Mouse (Mus musculus) adrenal gland, adult (tissue): ENCODE measurements around the gene Psma6.

Source experiments
- DNase-seq, 2 experiments: peaks; one replicate each; pipeline ENCODE4 v3.0.0; 2022 to 2023; ENCODE audit warnings: low spot score in 1 of 2; ENCODE audit not compliant: inconsistent age in 2 of 2

Psma6 gene

GRCm38 (mm10) chr12:55437122-55437826 lies 53.3 kb downstream of the Psma6 start:
- peak in 1 of 2 experiments; percentile 62 for DNase-seq

GRCm38 (mm10) chr12:55438058-55438457 lies 54.0 kb downstream of the Psma6 start:
- no peak for DNase-seq

- no peak for DNase-seq
These were observed 54.7 kb downstream of the Psma6 start for GRCm38 (mm10) chr12:55438611-55439137.

DNA sequence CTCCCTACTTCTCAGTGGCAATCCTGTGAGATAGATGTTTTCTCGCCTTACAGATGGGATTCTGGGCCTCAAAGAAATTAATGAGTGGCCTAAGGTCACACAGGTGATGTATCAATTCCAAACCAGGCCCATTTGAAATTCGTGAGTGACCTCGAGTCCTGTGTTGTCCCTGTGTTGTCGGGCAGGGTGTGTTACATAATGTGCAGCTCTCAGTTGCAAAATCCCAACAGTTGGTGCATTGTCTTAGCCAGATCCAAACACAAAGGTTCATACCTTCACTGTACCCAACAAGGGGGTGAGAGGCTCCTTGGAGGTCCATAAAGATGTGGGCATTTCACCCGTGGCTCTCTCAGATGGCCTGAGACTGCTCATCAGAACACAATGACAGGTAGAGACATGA lies 56.4 kb downstream of the Psma6 start:
- peak in 1 of 2 experiments; percentile 61 for DNase-seq

DNA sequence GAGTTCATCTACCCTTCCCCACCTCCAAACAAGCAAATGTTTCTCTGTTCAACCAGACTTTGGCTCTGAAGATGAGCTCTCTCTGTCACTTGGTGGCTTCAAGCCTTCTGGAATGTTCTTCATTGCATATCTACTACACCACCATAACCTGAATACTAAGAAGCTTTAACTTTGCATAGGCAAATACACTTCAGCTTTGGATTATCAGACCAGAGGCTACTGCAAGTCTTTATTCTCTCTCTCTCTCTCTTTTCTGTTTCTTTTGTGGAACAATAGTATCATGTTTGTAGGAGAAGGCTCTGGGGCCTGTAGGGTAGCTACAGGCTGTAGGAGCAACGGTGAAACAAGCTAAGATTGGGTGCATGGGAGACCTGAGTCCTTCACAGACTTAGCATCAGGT lies 58.2 kb downstream of the Psma6 start:
- DNase-seq = no peak

DNA sequence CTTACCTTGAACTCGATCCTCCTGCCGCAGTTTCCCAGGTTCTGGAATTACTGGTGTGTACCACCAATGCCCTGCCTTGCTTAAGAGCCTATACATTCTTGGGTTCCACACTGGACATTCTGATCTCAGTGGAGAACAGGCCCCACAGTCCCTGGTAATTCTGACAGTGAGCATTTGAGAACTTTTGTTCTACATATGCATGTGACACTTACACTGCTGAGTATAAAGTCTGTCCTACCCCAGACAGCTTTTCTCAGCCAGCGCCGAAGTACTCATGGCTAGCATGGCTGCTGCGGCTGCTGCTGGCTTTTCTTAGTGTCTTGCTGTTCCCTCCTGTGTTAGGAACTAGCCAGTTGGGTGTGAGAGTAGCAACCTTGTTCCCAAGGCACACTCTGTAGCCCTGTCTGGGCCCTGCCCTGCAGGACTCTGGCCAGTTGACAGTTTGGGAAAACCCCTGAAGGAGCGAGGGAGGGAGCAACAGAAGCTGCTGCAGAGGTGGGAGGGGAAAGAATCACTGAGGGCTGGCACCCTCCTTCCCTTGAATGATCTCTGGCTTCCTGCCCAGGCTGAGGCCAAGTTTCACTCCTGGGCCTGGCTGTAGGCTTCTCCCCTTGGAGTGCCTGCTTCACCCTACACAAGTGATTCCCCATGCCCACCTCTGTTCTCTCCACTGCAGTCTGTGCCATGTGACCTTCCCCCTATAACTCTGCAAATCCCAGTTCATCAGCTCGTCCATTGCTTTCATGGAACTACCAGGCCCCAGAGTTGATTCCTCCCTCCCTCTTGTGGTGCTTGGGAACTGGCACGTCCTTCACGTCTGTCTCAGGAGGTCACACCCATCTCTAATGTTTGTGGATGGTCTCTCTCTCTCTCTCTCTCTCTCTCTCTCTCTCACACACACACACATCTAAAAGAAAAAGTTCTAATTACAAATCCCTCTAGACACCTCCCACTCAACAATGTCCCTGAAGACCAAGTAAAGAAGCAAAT lies 59.1 kb downstream of the Psma6 start:
- peak; percentile 88 to 95 for DNase-seq

DNA sequence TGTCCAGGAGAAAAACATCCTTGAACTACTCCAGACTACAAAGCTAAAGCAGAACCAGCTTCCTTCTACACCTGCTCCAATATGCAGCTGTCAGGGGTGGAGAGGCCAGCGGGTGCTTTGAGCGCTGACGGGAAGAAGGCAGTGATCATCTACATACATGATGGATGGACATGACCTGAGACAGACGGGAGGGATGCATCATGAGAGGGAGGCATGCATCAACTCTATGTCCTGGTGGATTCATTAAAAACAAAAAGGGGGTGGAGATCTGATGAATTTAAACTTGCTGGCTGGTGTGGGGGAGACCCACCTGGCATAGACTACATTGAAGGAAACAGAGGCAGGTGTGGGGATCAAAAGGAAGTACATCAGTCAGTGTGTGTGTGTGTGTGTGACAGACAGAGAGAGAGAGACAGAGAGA lies 60.0 kb downstream of the Psma6 start:
- peak in 1 of 2 experiments; percentile 58 for DNase-seq

DNA sequence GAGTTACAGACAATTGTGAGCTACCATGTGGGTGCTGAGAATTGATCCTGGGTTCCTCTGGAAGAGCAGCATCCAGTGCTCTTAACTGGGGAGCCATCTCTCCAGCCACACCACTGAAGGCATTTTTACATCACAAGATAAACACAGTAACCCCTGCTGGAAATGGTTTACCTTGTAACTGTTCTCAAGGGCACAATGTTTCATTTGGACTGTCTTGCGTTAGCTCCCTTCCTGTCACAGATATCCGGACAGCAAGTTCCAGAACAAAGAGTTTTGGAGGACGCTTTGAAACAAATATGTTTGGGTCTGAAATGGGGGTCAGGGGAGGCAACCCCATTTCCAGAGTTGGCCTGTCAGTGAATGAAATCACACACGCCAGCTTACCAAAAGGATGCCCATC lies 61.6 kb downstream of the Psma6 start:
- DNase-seq = peak in 1 of 2 experiments; percentile 57

GRCm38 (mm10) chr12:55446366-55446745 lies 62.3 kb downstream of the Psma6 start:
- DNase-seq = no peak

GRCm38 (mm10) chr12:55446746-55447395 lies 62.8 kb downstream of the Psma6 start:
- peak; percentile 81 to 89 for DNase-seq

- no peak for DNase-seq
These were observed 63.4 kb downstream of the Psma6 start for GRCm38 (mm10) chr12:55447396-55447760.

DNA sequence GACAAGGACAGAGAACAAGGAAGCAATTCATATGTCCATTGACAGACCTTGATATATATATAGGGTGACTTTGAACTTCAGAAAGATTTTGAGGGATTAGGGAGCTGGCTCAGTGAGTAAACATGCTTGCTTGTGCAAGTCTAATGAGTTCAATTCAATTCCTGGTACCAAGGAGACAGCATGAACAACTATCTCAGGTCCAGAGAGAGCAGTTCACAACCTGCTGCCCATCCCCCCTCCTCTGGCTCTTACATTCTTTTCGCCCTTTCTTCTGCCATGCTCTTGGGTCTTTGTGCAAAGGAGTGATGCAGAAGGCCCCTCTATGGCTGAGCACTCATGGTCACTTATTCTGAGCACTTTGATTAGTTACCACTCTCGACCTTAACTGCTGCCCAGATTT lies 64.4 kb downstream of the Psma6 start:
- peak in 1 of 2 experiments; percentile 42 for DNase-seq

GRCm38 (mm10) chr12:55449048-55449447 lies 65.0 kb downstream of the Psma6 start:
- peak in 1 of 2 experiments; percentile 25 for DNase-seq

DNA sequence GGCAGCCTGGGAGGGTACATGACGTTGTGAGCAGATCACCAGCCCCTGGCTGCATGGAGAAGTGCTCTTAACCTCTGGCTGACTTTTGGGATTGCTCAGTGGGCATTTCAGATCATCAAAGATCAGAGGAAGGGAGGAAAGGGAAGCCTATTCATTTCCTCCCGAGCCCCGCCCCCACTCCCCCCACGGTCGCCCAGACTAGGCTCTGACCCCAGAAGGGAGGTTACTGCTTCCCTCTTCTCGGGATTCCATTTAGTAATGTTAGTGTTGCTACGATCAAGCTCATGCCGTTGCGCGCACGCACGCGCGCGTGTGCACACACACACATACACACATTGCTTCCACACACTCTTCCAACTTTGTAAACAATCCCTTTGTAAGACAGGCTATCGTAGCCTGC lies 66.4 kb downstream of the Psma6 start:
- peak in 1 of 2 experiments; percentile 65 for DNase-seq

DNA sequence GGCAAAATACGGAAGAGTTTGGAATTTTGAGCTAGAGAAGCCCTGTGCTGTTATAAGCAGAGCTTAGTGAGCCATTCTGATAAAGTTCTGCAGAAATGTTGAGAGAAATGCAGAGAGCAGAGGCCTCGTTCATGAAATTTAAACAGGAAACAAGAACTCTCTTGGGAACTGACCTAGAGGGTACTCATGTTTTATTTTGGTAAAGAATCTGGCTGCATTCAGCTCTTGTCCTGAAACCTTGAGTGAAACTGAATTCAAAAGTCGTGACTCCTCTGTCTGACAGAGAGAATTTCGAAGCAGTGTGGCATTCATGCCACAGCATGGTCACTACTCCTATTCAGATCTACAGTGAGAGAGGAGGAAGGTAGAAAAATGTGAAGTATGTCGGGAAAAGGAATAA lies 68.8 kb downstream of the Psma6 start:
- no peak for DNase-seq

GRCm38 (mm10) chr12:55453924-55454323 lies 69.9 kb downstream of the Psma6 start:
- no peak for DNase-seq

DNA sequence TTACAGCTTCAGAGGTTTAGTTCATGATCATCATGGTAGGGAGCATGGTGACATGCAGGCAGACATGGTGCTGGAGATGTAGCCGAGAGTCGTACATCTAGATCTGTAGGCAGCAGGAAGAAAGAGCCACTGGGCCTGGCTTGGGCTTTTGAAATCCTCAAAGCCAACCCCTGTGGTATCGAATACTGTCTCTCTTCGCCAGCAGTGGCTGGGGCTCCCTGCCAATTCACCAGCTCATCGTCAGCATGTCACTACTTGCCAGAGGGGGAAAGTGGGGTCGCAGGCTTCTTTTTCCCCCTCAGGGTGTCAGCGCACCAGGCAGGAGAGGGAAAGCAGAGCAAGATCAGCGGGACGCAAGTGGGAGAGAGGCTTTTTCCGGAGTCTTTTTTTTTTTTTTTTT lies 71.2 kb downstream of the Psma6 start:
- no peak for DNase-seq

DNA sequence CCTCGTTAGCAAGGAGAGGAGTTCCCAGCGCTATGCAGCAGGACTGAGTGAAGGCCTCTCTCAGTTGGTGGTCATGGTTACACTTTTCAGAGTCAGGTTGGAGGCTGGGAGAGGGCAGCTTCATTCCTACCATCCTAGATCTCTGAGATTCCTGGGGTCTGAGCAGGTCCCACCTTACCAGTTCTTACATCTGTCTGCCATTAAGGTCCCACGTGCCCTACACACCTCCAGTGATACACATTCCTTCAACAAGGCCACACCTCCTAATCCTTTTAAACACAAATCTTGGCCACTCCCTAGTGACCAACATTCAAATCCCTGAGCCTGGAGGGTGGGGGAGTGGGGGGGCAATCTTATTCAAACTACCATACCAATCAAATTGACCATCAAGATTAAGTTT lies 72.1 kb downstream of the Psma6 start:
- no peak for DNase-seq

GRCm38 (mm10) chr12:55456893-55457292 lies 72.9 kb downstream of the Psma6 start:
- DNase-seq = peak in 1 of 2 experiments; percentile 67

DNA sequence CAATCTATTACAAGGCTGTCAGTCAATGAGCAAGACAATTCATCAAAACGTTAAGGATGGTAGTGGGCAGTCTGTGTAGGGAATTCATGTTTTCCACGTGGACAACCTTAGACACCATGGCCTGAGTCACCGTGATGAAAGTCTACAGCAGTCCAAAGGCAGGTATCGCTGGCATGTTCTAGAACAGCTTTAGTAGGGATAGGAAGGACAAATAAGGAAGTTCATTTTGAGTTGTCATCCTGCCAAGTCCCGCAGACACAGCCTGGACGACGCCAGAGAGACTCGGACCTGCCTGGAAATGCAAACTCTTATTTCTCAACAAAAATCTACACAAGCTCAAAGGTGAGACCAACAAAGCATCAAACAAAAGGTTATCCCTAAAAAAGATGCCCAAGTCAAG lies 75.7 kb downstream of the Psma6 start:
- DNase-seq = no peak

GRCm38 (mm10) chr12:55460900-55461299 lies 76.9 kb downstream of the Psma6 start:
- DNase-seq = no peak
